Mouse (Mus musculus): ENCODE results near the gene Sap18.
"Not testable (repeated sequence)": the region's sequence is repeated elsewhere in the genome, so short reads cannot be mapped to it uniquely, and the experiment has no call there.

Gene Sap18

GRCm38 (mm10) chr14:57797991-57798931 lies at the start of gene Sap18:
Sap18 (plus strand) TSS chr14:57798180.
- peak; percentile 97 for DNase-seq (ENCODE audit: low spot score)

DNA sequence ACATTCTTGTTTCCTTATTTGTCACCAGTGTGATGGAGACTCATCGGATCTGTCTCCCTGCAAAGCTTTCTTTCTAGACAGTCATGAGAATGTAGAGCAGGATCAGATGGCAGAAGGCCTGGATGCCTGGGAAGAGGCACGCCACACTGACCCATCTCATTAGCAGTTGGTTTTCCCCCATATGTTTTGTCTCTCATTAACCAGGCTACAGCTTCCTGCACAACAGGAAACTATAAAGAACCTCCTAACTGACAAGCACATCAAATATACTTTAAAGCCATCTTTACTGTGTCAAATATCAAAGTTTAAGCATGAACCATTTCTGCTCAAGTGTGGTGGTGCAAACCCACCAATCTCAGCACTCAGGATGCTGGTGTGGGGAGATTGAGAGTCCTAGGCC lies 48.5 kb upstream of the Sap18 start:
- DNase-seq (ENCODE audit: low spot score): no peak

DNA sequence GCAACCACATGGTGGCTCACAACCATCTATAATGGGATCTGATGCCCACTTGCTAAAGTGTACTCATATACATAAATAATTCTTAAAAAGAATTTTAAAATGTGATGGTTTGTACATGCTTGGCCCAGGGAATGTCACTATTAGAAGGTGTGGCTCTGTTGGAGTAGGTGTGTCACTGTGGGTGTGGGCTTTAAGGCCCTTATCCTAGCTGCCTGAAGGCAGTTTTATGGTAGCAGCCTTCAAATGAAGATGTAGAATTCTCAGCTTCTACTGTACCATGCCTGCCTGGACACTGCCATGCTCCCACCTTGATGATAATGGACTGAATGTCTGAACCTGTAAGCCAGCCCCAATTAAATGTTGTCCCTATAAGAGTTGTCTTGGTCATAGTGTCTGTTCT lies 47.0 kb upstream of the Sap18 start:
- not testable (repeated sequence) for DNase-seq (ENCODE audit: low spot score)

- DNase-seq (ENCODE audit: low spot score): no peak
Measured at GRCm38 (mm10) chr14:57753351-57753992, 44.5 kb upstream of the Sap18 start.

GRCm38 (mm10) chr14:57755661-57756060 lies 42.3 kb upstream of the Sap18 start:
- DNase-seq (ENCODE audit: low spot score): no peak

- no peak for DNase-seq (ENCODE audit: low spot score)
Measured at GRCm38 (mm10) chr14:57756094-57756493, 41.9 kb upstream of the Sap18 start.

GRCm38 (mm10) chr14:57758237-57758636 lies 39.7 kb upstream of the Sap18 start, which contains the start of gene Lats2:
Lats2 (minus strand) TSS chr14:57758388.
- no peak for DNase-seq (ENCODE audit: low spot score)

- DNase-seq (ENCODE audit: low spot score): no peak
Measured at GRCm38 (mm10) chr14:57760447-57761412, 37.2 kb upstream of the Sap18 start.

- no peak for DNase-seq (ENCODE audit: low spot score)
Measured at GRCm38 (mm10) chr14:57769102-57769501, 28.9 kb upstream of the Sap18 start.

GRCm38 (mm10) chr14:57772157-57772815 lies 25.7 kb upstream of the Sap18 start:
- no peak for DNase-seq (ENCODE audit: low spot score)

- DNase-seq (ENCODE audit: low spot score): no peak
Measured at GRCm38 (mm10) chr14:57787406-57787805, 10.6 kb upstream of the Sap18 start.

DNA sequence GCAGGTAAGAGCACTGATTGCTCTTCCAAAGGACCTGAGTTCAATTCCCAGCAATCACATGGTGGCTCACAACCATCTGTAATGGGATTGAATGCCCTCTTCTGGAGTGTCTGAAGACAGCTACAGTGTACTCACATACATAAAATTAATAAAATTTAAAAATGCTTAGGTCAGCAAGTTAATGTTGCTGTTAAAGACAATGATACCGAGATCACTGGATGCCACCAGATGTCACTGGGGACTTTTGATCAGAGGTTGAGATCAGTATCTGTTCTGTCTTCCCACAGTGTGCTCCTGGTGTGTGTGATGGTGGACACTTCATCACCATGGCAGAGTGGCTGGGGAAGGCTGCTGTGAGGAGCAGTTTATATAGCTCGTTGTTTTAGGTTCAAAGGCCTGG lies 8.7 kb upstream of the Sap18 start:
- no peak for DNase-seq (ENCODE audit: low spot score)

DNA sequence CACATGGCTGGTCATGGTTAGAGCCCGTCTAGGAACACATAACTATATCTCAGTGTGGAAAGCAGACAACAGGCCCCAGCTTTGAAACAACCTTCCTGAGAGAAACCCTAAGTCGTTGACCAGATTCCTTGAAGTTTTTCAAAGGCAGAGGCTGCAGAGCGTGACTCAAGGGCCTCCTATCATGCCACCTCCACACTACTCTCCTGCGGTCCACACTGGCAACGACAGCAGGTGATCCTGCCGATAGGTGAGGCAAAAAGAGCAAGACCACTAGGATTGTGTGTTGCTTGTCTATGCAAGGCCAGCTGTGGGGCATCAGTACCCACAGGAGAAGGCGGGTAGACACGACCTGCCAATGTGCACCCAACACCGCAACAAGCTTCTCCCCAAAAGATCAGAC lies 8.2 kb upstream of the Sap18 start:
- DNase-seq (ENCODE audit: low spot score): no peak

GRCm38 (mm10) chr14:57791171-57791570 lies 6.8 kb upstream of the Sap18 start:
- no peak for DNase-seq (ENCODE audit: low spot score)

DNA sequence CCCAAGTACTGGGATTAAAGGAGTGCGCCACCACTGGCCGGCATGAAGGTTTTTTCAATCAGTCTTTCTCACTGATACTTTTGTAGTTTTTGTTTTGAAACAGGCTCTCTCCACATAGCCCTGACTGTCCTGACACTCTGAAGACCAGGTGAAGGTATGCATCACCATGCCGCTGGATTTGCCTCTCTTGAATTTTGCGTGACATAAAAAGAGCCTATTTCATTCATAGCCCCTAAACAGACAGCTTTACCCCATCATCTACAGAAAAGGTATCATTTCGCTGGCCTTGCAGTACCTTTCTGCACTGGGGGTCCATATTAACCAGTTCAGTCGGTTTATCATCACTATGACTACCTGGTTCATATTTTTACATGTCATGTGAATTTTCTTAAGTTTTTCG lies 429 bp upstream of the Sap18 start:
- no peak for DNase-seq (ENCODE audit: low spot score)

DNA sequence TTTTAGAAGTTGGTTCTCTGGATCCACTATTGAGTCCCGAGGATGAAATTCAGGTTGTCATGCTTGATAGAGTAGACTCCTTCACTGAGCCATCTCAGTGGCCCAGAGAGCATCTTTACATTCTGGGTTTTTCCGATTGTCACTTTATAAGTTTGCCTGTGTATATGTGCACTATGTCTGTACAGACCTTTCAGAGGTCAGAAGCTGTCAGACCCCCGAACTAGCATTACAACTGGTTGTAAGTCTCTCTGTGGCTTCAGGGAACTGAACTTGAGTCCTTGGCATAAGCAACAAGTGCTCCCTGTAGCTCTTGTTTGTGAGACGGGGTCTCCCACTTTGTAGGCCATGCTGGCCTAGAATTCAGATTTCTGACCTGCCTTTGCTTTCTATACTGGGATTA lies 5.8 kb downstream of the Sap18 start:
- DNase-seq (ENCODE audit: low spot score): no peak

GRCm38 (mm10) chr14:57808558-57808957 lies 10.6 kb downstream of the Sap18 start:
- DNase-seq (ENCODE audit: low spot score): peak; percentile 29

DNA sequence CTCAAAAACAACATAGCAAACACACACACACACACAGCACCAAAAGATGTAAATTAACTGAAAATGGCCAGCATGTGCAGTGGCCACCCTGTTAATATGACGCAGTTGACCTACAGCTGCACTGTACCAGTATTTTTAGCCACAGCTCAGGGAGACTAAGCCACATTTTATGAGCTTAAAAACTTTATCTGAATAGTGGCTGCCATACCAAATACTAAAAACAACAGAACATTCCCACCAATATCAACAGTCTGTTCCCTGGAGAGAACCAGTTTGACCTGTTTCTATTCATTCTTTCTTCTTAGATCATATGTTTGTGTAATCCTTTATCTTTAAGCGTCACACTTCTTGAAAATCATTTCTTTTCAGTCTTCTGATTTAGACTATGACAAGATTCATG lies 12.9 kb downstream of the Sap18 start:
- no peak for DNase-seq (ENCODE audit: low spot score)

GRCm38 (mm10) chr14:57811844-57812243 lies 13.9 kb downstream of the Sap18 start:
- DNase-seq (ENCODE audit: low spot score): no peak

DNA sequence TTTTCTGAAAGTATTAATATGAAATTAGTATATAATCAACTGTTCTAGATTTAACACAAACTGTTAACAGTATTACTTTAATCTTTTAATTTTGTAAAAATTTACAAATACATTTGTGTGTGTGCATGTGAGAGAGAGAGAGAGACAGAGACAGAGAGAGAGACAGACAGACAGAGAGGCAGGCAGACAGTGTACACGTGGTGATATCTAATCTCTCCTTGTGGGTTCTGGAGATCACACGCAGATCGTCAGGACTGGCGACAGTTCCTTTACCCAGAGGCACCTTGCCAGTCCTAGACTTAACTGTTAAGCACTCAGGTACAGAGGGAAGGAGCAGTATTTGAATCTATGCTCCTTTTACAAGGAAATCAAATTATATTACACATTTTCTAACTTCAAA lies 22.9 kb downstream of the Sap18 start:
- DNase-seq (ENCODE audit: low spot score): no peak

All from urinary bladder, postnatal 14 days (tissue).